Mouse (Mus musculus) T-cell, adult 66 days (primary cell): ENCODE data around the gene B3gat2. TPM values are rescaled to one million over a fixed set of nuclear protein-coding genes. Genes with fewer than 3 reads are reported as not detected.

ENCODE experiments used
- total RNA-seq, 2 experiments: library from RNA; stranded (reverse); gene quantifications; 3 replicates in 1 of 2; 4 replicates in 1 of 2; pipeline ENCODE4 v1.2.4; 2023

B3gat2 gene
- total RNA-seq = not detected

GRCm38 (mm10) chr1:23761502-23762135 is at the start of gene B3gat2:
TSS of gene B3gat2 (plus strand) at chr1:23761753.

Other genes starting within 250 kb of the B3gat2 start
- gene Smap1, start 160.6 kb downstream of the B3gat2 start, total RNA-seq = 10 to 100 TPM; 61.0 TPM
- 10 to 100 TPM; 20.5 to 22.3 TPM for gene Sdhaf4, start 243.9 kb downstream of the B3gat2 start, total RNA-seq